Mouse (Mus musculus): ENCODE data around the gene 2310050C09Rik. TPM values are rescaled to one million over a fixed set of nuclear protein-coding genes. Genes with fewer than 3 reads are reported as not detected.

The 2310050C09Rik gene
- not detected for polyA plus RNA-seq (2014; fragmentation: Illumina TruSeq; extraction: RNeasy Lipid Tissue Mini Kit (QIAGEN cat#74804); ENCODE audit: low read depth, low replicate concordance)

GRCm38 (mm10) chr3:92870116-92870515 is at the start of gene 2310050C09Rik:
TSS of gene 2310050C09Rik (minus strand) at chr3:92870216.

GRCm38 (mm10) chr3:92851186-92851585 is 18.8 kb downstream of the 2310050C09Rik start, which contains the start of gene Lce1l:
TSS of gene Lce1l (minus strand) at chr3:92851286.

GRCm38 (mm10) chr3:92827108-92827507 is 42.9 kb downstream of the 2310050C09Rik start, which contains the start of gene Kprp:
TSS of gene Kprp (minus strand) at chr3:92827247.

Other genes starting within 250 kb of the 2310050C09Rik start
- gene Lce6a, start 248.6 kb downstream of the 2310050C09Rik start, polyA plus RNA-seq (2014; fragmentation: Illumina TruSeq; extraction: RNeasy Lipid Tissue Mini Kit (QIAGEN cat#74804); ENCODE audit: low read depth, low replicate concordance) = not detected
- gene Lce1a1, start 221.9 kb downstream of the 2310050C09Rik start, polyA plus RNA-seq (2014; fragmentation: Illumina TruSeq; extraction: RNeasy Lipid Tissue Mini Kit (QIAGEN cat#74804); ENCODE audit: low read depth, low replicate concordance) = not detected
- not detected for gene Lce1b, start 213.3 kb downstream of the 2310050C09Rik start, polyA plus RNA-seq (2014; fragmentation: Illumina TruSeq; extraction: RNeasy Lipid Tissue Mini Kit (QIAGEN cat#74804); ENCODE audit: low read depth, low replicate concordance)
- gene Lce1a2, start 199.9 kb downstream of the 2310050C09Rik start, polyA plus RNA-seq (2014; fragmentation: Illumina TruSeq; extraction: RNeasy Lipid Tissue Mini Kit (QIAGEN cat#74804); ENCODE audit: low read depth, low replicate concordance) = not detected
- gene Lce1c, start 191.0 kb downstream of the 2310050C09Rik start, polyA plus RNA-seq (2014; fragmentation: Illumina TruSeq; extraction: RNeasy Lipid Tissue Mini Kit (QIAGEN cat#74804); ENCODE audit: low read depth, low replicate concordance) = not detected
- not detected for gene Lce1d, start 183.0 kb downstream of the 2310050C09Rik start, polyA plus RNA-seq (2014; fragmentation: Illumina TruSeq; extraction: RNeasy Lipid Tissue Mini Kit (QIAGEN cat#74804); ENCODE audit: low read depth, low replicate concordance)
- not detected for gene Lce1e, start 161.1 kb downstream of the 2310050C09Rik start, polyA plus RNA-seq (2014; fragmentation: Illumina TruSeq; extraction: RNeasy Lipid Tissue Mini Kit (QIAGEN cat#74804); ENCODE audit: low read depth, low replicate concordance)
- gene Lce1f, start 149.9 kb downstream of the 2310050C09Rik start, polyA plus RNA-seq (2014; fragmentation: Illumina TruSeq; extraction: RNeasy Lipid Tissue Mini Kit (QIAGEN cat#74804); ENCODE audit: low read depth, low replicate concordance) = not detected
- gene Gm38119, start 131.1 kb downstream of the 2310050C09Rik start, polyA plus RNA-seq (2014; fragmentation: Illumina TruSeq; extraction: RNeasy Lipid Tissue Mini Kit (QIAGEN cat#74804); ENCODE audit: low read depth, low replicate concordance) = not detected
- gene Lce1g, start 117.9 kb downstream of the 2310050C09Rik start, polyA plus RNA-seq (2014; fragmentation: Illumina TruSeq; extraction: RNeasy Lipid Tissue Mini Kit (QIAGEN cat#74804); ENCODE audit: low read depth, low replicate concordance) = not detected
- not detected for gene Lce1h, start 105.2 kb downstream of the 2310050C09Rik start, polyA plus RNA-seq (2014; fragmentation: Illumina TruSeq; extraction: RNeasy Lipid Tissue Mini Kit (QIAGEN cat#74804); ENCODE audit: low read depth, low replicate concordance)
- not detected for gene Lce1i, start 91.3 kb downstream of the 2310050C09Rik start, polyA plus RNA-seq (2014; fragmentation: Illumina TruSeq; extraction: RNeasy Lipid Tissue Mini Kit (QIAGEN cat#74804); ENCODE audit: low read depth, low replicate concordance)
- not detected for gene Lce1j, start 79.7 kb downstream of the 2310050C09Rik start, polyA plus RNA-seq (2014; fragmentation: Illumina TruSeq; extraction: RNeasy Lipid Tissue Mini Kit (QIAGEN cat#74804); ENCODE audit: low read depth, low replicate concordance)
- gene Lce1k, start 62.3 kb downstream of the 2310050C09Rik start, polyA plus RNA-seq (2014; fragmentation: Illumina TruSeq; extraction: RNeasy Lipid Tissue Mini Kit (QIAGEN cat#74804); ENCODE audit: low read depth, low replicate concordance) = not detected
- not detected for gene Kprp, start 43.0 kb downstream of the 2310050C09Rik start, polyA plus RNA-seq (2014; fragmentation: Illumina TruSeq; extraction: RNeasy Lipid Tissue Mini Kit (QIAGEN cat#74804); ENCODE audit: low read depth, low replicate concordance)
- not detected for gene Lce1l, start 18.9 kb downstream of the 2310050C09Rik start, polyA plus RNA-seq (2014; fragmentation: Illumina TruSeq; extraction: RNeasy Lipid Tissue Mini Kit (QIAGEN cat#74804); ENCODE audit: low read depth, low replicate concordance)
- gene Lce3a, start 56.0 kb upstream of the 2310050C09Rik start, polyA plus RNA-seq (2014; fragmentation: Illumina TruSeq; extraction: RNeasy Lipid Tissue Mini Kit (QIAGEN cat#74804); ENCODE audit: low read depth, low replicate concordance) = not detected
- not detected for gene Lce3b, start 62.8 kb upstream of the 2310050C09Rik start, polyA plus RNA-seq (2014; fragmentation: Illumina TruSeq; extraction: RNeasy Lipid Tissue Mini Kit (QIAGEN cat#74804); ENCODE audit: low read depth, low replicate concordance)
- gene Lce3c, start 74.3 kb upstream of the 2310050C09Rik start, polyA plus RNA-seq (2014; fragmentation: Illumina TruSeq; extraction: RNeasy Lipid Tissue Mini Kit (QIAGEN cat#74804); ENCODE audit: low read depth, low replicate concordance) = not detected
- gene Lce3d, start 87.2 kb upstream of the 2310050C09Rik start, polyA plus RNA-seq (2014; fragmentation: Illumina TruSeq; extraction: RNeasy Lipid Tissue Mini Kit (QIAGEN cat#74804); ENCODE audit: low read depth, low replicate concordance) = not detected
- not detected for gene Lce3e, start 96.8 kb upstream of the 2310050C09Rik start, polyA plus RNA-seq (2014; fragmentation: Illumina TruSeq; extraction: RNeasy Lipid Tissue Mini Kit (QIAGEN cat#74804); ENCODE audit: low read depth, low replicate concordance)
- gene Lce3f, start 122.0 kb upstream of the 2310050C09Rik start, polyA plus RNA-seq (2014; fragmentation: Illumina TruSeq; extraction: RNeasy Lipid Tissue Mini Kit (QIAGEN cat#74804); ENCODE audit: low read depth, low replicate concordance) = not detected
- gene Crct1, start 145.5 kb upstream of the 2310050C09Rik start, polyA plus RNA-seq (2014; fragmentation: Illumina TruSeq; extraction: RNeasy Lipid Tissue Mini Kit (QIAGEN cat#74804); ENCODE audit: low read depth, low replicate concordance) = not detected
- gene Lce1m, start 148.8 kb upstream of the 2310050C09Rik start, polyA plus RNA-seq (2014; fragmentation: Illumina TruSeq; extraction: RNeasy Lipid Tissue Mini Kit (QIAGEN cat#74804); ENCODE audit: low read depth, low replicate concordance) = not detected
- gene Gm4858, start 198.6 kb upstream of the 2310050C09Rik start, polyA plus RNA-seq (2014; fragmentation: Illumina TruSeq; extraction: RNeasy Lipid Tissue Mini Kit (QIAGEN cat#74804); ENCODE audit: low read depth, low replicate concordance) = not detected

All from adipose tissue, adult 10 weeks (tissue).